Mouse (Mus musculus): Measurements from ENCODE around the gene Tnnc2.

Gene Tnnc2

GRCm38 (mm10) chr2:164773229-164773988 lies 6.4 kb downstream of the Tnnc2 start:
- no peak for DNase-seq (ENCODE audit: low read depth, low spot score)

DNA sequence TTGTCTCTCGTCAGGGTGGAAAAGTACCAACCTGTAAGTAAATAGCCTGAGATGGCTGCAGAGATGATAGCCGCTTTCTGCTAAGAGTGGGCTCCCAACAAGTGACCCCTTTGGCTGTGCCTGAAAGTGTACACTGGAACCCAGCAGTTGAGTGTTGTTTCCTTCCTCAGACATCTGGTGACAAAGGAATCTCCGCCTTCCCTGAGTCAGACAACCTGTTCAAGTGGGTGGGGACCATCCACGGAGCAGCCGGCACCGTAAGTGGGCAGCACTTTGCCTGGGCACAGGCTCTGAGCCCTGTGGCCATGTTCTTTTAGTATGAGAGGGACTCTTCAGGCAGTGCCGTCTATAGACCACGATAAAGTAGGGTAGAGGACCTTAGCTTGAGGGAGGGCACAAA lies 8.6 kb downstream of the Tnnc2 start:
- DNase-seq (ENCODE audit: low read depth, low spot score), result no peak

- no peak for DNase-seq (ENCODE audit: low read depth, low spot score)
These were observed 9.5 kb downstream of the Tnnc2 start for GRCm38 (mm10) chr2:164770279-164770678.

DNA sequence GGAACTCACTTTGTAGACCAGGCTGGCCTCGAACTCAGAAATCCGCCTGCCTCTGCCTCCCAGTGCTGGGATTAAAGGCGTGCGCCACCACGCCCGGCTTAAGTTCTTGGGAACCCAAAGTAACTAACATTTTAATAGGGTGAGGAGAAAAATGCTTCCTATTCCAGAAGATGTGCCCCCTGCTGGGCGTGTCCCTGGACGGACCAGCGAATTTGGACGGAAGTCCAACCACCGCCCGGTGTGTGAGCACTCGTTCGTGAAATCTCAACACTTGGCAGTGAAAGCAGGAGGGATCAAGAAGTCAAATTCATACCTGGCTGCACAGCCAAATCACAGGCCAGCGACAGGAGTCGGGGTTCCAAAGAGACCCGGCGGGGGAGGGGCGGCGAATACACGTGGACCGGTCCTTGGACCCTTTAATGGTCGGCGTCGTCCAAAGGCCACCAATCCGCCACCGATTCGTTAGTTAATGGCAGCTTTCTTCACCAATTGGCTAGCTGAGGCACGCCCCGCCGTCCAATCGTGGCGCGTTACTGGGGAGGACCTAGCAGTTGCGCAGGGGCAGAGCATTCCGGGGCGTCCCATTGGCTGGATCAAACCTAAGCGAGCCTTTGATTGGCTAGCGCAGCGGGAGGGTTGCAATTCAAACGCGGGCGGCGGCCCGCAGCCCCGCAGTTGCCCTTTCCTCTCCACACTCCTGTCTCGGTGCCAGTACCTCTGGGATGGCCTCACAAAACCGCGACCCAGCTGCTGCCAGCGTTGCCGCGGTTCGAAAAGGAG lies 10.3 kb downstream of the Tnnc2 start, which contains the start of gene Ube2c:
Gene Ube2c, plus strand, starts transcription at position 641 of the 780 bp plus-strand sequence.
- DNase-seq (ENCODE audit: low read depth, low spot score), result peak; percentile 85

DNA sequence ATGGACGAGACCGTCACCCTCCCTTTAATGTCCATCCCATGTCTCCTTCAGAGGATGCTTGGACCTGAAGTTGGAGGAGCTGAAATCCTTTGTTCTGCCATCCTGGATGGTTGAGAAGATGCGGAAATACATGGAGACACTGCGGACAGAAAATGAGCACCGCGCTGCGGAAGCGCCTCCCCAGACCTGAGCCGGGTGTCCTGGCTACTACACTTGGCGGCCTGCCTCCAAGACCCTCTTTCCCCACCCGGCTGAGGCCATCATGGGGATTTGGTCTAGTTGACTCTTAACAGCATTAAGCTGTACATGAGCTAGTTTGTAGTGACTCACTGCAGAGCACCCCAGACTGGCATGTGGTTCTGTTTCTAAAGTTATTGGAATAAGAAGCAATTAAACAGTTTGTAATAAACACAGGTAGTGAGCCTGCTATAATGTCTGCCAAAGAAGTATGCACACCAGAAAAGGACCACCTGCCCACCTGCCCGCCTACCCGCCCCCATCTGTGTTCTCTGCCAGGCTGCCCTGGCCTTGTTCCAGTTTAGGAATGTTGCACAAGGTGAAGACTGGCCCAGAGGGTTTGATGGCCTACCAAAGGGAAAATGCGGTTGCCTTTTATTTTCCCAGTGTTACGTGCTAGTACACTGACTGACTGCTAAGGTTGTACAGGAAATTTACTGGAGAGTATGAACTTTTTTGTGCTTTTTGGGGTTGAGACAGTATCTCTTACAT lies 11.8 kb downstream of the Tnnc2 start:
- no peak for DNase-seq (ENCODE audit: low read depth, low spot score)

DNA sequence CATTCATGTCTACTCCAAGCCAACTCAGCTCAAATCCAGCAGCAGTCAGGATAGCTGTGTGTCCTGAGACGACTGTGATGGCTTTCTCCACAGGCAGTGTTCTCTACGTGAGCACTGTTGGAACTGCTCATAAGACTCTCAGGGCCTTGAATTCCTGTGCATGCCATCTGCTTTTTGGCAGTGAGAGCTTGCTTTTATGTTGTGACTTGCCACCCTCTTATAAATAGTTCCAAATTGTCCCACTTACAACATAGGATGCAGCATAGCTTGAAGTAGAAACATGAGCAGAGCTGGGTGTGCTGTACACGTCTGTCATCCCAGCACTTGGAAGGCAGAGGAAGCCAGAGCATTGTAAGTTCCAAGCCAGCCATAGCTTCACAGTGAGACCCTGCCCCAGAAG lies 13.9 kb downstream of the Tnnc2 start:
- DNase-seq (ENCODE audit: low read depth, low spot score), result no peak

- no peak for DNase-seq (ENCODE audit: low read depth, low spot score)
These were observed 17.2 kb downstream of the Tnnc2 start for GRCm38 (mm10) chr2:164762593-164762992.

- no peak for DNase-seq (ENCODE audit: low read depth, low spot score)
These were observed 17.8 kb downstream of the Tnnc2 start for GRCm38 (mm10) chr2:164761971-164762370.

DNA sequence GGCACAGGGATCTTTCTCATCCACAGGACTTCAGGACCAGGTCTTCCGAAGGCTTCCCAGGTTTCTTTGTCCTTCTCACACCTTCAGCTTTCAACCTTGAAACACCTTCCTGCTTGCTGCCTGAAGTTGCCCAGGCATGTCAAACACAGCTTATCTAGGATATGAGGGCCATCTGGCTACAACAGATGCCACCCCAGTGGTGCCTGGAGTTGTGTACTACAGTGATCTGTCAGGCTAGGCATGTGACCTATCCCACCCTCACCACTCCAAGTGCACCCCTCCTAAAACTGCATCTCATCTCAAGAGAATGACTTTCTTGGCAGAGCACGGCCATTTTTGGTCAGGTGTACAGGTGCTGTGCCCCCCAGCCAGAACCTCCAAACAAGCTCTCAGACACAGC lies 18.3 kb downstream of the Tnnc2 start:
- no peak for DNase-seq (ENCODE audit: low read depth, low spot score)

- DNase-seq (ENCODE audit: low read depth, low spot score), result no peak
These were observed 19.5 kb downstream of the Tnnc2 start for GRCm38 (mm10) chr2:164760059-164760833.

- no peak for DNase-seq (ENCODE audit: low read depth, low spot score)
These were observed 21.1 kb downstream of the Tnnc2 start for GRCm38 (mm10) chr2:164758692-164759091.

- no peak for DNase-seq (ENCODE audit: low read depth, low spot score)
These were observed 21.9 kb downstream of the Tnnc2 start for GRCm38 (mm10) chr2:164757841-164758240.

DNA sequence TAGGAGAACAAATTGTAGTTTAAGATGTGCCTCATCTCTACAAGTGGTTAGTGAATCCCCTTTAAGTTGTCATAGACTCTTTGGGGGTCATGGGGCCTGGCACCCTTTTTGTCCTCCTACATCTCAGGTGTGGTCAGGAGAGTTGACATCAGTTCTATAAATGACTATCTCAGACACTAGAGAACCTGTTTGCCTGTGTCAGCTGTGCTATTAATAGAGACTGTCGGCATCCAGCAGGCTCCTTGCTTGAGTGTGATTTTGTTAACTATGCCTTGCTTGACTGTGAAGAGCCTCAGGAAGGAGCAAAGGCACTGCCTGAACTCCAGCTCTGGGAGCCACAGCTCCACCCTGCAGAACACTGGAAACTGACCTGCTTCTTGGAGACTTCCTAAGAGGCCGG lies 25.0 kb downstream of the Tnnc2 start:
- DNase-seq (ENCODE audit: low read depth, low spot score), result no peak

GRCm38 (mm10) chr2:164754105-164754504 lies 25.7 kb downstream of the Tnnc2 start:
- no peak for DNase-seq (ENCODE audit: low read depth, low spot score)

GRCm38 (mm10) chr2:164752454-164752853 lies 27.3 kb downstream of the Tnnc2 start:
- no peak for DNase-seq (ENCODE audit: low read depth, low spot score)

DNA sequence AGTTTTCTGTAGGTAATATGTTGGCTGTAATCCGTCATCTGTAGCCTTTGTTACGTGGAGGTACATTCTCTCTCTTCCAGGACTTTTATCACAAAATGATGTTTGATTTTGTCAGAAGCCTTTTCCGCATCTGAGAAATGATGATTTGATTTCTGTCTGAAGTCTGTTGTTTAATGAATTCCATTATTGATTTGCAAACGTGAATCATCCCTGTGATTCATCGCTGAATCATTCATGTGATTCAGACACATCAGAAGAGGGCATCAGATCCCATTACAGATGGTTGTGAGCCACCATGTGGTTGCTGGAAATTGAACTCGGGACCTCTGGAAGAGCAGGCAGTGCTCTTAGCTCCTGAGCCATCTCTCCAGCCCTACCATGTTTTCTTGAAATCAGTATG lies 30.8 kb downstream of the Tnnc2 start:
- no peak for DNase-seq (ENCODE audit: low read depth, low spot score)

GRCm38 (mm10) chr2:164748191-164748590 lies 31.6 kb downstream of the Tnnc2 start:
- no peak for DNase-seq (ENCODE audit: low read depth, low spot score)

DNA sequence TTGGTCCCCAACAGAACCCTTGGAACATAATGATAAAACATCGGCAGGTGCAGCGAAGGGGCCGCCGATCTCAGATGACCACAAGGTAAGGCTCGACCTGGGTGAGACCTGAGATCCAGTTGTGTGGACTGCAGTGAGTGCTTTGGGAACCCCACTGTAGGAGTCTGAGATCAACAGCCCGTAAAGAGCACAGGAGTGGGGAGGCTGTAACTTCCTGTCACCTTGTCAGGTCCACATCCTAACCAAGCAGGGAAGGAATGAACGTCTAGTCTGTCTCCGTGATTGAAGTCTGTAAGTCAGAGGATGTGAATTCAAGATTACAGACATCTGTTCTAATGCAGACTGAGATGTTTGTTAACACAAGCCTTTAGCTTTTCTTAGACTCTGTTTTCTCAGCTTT lies 33.1 kb downstream of the Tnnc2 start:
- DNase-seq (ENCODE audit: low read depth, low spot score), result no peak

GRCm38 (mm10) chr2:164745843-164746479 lies 33.8 kb downstream of the Tnnc2 start, which contains the start of the genes Wfdc3 and Dnttip1:
Wfdc3 (minus strand) TSS chr2:164745931.
Dnttip1 (plus strand) TSS chr2:164745983.
- peak; percentile 78 for DNase-seq (ENCODE audit: low read depth, low spot score)

DNA sequence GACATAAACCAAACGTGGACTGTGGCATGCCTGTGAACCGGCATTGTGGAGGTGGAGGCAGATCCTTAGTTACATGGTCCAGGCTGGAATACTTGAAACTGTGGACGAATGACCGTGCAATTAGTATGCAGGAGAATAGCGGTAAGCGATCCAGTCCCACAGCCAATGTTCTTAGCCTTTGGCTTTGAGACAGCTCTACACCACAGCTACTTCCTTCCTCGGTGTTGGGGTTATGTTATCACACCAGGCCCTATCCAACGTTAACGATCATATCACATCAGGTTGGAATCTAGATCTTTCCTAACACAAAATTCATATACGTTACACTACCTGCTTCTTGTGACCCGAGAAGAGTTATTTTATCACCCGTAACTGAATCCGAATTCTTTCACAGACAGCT lies 34.8 kb downstream of the Tnnc2 start:
- DNase-seq (ENCODE audit: low read depth, low spot score), result no peak

DNA sequence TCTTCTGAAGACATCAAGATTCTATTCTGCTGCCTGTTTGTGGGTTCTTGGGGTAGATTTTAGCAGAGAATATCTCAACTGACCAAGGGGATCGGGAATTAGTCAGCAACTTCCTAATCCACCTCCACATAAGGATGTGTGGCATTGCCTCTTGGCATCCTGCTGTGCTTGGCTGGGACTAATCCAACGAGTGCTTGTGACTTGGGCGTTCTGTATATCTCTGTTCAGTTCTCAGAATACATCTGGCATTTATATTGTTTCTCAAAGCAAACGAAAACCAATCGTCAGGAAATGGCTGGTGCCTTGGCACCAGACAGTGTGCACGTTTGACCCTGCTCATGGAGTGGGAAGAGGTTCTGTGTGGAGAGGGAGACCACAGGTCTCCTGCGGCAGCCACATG lies 39.9 kb downstream of the Tnnc2 start:
- DNase-seq (ENCODE audit: low read depth, low spot score), result no peak
